Mouse (Mus musculus) lung, postnatal 10 days (tissue): ENCODE results near the gene Kansl1.

Experiments used
- DNase-seq: peaks from one replicate; pipeline ENCODE4 v3.0.0; 2021

The Kansl1 gene

GRCm38 (mm10) chr11:104438450-104438849, 30.2 kb downstream of the Kansl1 start:
- DNase-seq: no peak

DNA sequence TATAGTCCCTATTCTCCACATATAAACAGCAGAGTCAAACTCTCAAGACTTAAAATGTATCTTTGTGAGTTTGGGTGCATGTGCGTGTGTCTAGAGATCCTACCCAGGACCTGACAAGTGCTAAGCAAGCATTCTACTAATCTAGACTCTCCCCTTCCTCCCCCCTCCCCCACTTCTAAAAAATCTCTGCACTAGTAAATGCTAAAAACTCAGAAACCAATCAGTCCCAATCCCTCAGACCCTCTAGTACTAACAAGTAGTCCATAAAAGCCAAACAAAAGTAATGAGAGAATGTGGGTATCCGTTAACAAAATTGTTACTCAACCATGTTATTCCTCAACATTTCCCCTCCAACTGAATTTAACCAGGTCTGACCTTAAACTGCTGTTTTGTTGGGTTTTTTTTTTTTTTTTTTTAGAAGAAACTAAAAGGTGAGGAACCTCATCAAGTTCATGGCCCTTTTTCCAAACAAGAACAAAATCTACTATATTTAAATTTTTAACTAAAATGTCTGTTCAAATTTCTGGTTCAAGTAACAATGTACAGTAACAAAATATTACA, 32.2 kb downstream of the Kansl1 start:
- no peak for DNase-seq

- DNase-seq: no peak
Measured at GRCm38 (mm10) chr11:104435753-104436152, 32.9 kb downstream of the Kansl1 start.

DNA sequence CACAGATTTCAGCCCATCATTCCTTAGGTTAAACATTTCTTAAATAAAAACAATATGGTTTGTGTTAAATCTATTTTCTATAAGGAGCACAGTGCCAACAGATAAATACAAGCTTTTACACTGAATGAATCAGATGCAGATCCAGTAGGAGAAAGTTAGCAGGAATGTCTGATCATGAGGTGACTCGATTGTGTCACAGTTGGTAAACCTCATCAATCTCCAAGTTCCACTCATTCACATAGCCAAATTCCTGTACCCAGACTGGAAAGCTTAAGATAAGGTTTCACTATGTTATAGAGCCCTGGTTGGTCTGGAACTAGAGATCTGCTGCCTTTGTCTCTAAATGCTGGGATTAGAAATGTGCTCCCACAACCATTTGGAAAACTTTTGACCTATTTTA, 33.5 kb downstream of the Kansl1 start:
- no peak for DNase-seq

- no peak for DNase-seq
Measured at GRCm38 (mm10) chr11:104432251-104432650, 36.4 kb downstream of the Kansl1 start.

- no peak for DNase-seq
Measured at GRCm38 (mm10) chr11:104431807-104432206, 36.9 kb downstream of the Kansl1 start.

DNA sequence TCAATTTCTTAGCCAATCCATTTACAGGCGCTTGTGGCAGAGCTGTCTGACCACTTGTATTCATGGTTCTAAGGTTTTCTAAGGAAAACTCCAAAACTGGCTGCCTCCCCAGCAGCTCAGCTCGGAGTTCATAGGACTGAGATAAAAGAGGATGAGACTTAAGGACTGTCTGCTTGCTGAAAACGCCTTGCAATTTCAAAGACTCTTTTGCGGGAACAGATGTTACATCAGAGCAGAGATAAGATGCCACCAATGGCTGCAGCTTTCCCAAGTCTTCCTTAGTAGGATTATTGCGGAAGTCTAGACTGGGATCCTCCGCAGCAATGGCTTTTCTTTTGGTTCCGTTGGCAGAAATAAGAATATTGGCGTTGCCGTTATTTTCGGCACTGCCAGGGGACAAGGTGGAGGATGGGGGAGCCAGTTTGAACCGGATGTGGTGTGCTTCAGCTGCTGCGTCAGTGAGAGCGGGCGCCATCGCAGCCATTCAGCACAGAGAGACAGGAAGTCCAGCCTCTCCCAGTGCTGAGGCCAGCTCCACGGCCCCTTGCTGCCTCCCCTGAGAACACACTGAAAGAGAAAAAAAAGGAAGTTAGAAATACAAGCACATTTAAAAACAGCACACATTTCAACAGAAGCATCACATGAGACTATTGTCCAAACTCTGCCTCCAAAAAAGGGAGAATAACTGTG, 43.8 kb downstream of the Kansl1 start:
- DNase-seq: peak; percentile 41

- no peak for DNase-seq
Measured at GRCm38 (mm10) chr11:104412254-104412653, 56.4 kb downstream of the Kansl1 start.

- no peak for DNase-seq
Measured at GRCm38 (mm10) chr11:104407391-104407790, 61.3 kb downstream of the Kansl1 start.

DNA sequence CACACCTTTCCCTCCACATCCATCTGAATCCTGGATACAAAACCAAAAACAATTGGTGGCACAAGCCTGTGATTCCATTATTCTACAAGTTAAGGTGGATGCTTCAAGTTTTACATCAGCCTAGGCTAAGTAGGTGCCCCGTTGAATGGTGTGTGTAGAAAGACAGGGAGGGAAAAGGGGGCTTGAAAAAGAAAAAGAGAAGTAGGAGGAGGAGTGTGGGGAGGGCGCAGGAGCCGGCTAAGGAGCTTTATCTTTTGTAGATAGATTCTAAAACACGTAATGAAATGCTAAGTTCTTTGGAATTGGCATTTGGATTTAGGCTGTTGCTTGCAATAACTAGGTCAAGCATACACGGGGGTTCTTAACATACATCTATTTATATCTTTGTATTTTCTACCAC, 67.7 kb downstream of the Kansl1 start:
- DNase-seq: no peak

- no peak for DNase-seq
Measured at GRCm38 (mm10) chr11:104399459-104400216, 69.0 kb downstream of the Kansl1 start.

GRCm38 (mm10) chr11:104395648-104396047, 73.0 kb downstream of the Kansl1 start:
- DNase-seq: no peak

DNA sequence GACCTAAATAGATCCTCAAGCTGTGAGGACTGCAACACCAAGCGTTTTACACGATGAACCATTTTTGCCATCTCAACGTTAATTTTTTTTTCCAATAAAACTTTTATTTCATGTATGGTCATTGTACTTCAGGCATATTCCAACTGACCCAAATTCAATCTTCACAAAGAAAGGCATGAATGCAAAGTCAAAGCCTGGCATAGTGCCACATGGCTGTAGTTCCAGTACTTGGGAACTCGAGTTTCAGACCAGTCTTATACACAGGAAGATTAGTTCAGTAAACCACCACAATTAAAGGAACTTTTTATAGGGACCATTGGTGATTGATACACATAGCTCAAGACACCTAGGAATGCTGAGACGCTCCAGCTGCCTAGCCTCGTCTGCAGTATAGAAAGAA, 75.5 kb downstream of the Kansl1 start:
- peak; percentile 20 for DNase-seq

- no peak for DNase-seq
Measured at GRCm38 (mm10) chr11:104392153-104392552, 76.5 kb downstream of the Kansl1 start.

- no peak for DNase-seq
Measured at GRCm38 (mm10) chr11:104387284-104387683, 81.4 kb downstream of the Kansl1 start.

GRCm38 (mm10) chr11:104386595-104386994, 82.1 kb downstream of the Kansl1 start:
- no peak for DNase-seq

DNA sequence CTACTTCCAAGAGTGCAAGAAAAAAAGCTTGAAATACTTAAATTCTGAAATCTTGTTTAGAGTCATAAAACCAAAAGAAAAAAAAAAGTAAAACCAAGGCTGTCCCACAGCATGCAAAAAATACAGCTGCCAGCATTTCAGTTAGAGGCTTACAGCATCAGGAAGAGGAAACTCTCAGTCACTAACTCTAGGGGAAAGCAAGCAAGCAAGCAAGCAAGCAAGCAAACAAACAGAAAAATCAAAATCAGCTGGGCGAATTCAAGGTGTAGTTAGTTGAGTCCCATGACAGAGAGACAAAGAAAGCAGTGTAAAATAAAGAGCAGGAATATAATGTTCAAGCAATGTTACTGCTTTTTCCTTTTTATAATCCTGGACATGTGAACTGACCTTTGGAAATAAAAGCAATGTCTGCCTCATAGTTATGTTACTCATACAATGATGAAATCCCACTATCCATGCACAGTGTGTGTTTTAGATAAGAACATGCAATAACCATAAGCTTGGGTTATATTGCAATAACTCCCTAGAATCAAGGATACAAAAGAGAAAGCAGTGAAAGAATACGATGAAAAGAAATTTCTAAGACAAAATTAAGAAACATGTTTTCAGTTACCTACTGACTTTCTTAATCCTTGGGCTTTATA, 85.4 kb downstream of the Kansl1 start:
- DNase-seq: no peak

- DNase-seq: no peak
Measured at GRCm38 (mm10) chr11:104381887-104382286, 86.8 kb downstream of the Kansl1 start.

- peak; percentile 9 for DNase-seq
Measured at GRCm38 (mm10) chr11:104379635-104380034, 89.0 kb downstream of the Kansl1 start.

GRCm38 (mm10) chr11:104376291-104376690, 92.4 kb downstream of the Kansl1 start:
- no peak for DNase-seq

GRCm38 (mm10) chr11:104367486-104368190, 101.0 kb downstream of the Kansl1 start:
- DNase-seq: no peak

DNA sequence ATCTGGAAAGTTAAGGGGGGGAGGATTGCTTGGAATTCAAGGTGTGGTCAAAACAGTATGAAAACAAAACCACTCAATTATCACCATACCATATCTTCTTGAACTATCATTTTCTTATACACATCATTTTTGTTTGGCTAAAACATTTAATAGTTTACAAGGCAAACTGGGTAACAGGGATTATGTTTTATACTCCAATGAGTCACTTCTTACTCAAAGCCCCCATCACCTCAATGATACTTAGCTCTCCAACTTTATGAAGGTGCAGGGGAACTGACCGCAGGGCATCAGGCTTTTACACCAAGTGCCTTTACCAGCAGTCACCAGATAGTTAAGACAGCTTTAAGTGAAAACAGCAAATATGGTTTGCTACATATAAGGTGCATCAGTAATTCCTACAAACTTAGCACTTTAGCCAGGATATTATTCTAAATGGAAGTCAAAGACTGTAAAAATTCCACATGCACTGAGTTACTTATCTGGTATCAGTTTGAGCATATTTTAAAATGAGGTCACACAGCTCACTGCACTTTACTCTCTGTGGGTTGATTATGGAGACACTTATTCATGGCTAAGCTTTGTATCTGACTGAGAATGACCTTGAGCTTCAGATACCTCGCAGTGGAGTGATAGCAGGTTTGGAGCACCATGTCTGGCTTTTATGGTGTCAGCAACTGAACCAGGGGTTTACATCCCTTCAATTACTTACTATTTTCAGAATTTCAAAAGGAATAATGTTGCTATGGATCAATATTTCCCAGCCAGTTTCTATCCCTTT, 104.6 kb downstream of the Kansl1 start:
- DNase-seq: no peak
